Mouse (Mus musculus): Measurements from ENCODE around the gene Fitm2. TPM values are rescaled to one million over a fixed set of nuclear protein-coding genes. Genes with fewer than 3 reads are reported as not detected.
A peak's percentile ranks its signal among the peaks of the same experiment; 100 is the strongest.

Fitm2 gene
- polyA plus RNA-seq, 1 experiment, result 21.9 TPM

- no peak for DNase-seq
- H3K4me3 ChIP-seq (ENCODE audit: insufficient read depth, low read depth, low read length), result no peak overlapping the region
- no peaks in the 10 kb centered on the region for H3K36me3 ChIP-seq (ENCODE audit: control insufficient read depth, insufficient read depth, low read length)
- no peak overlapping the region for H3K27ac ChIP-seq (ENCODE audit: insufficient read depth, low read depth, low read length)
- 45% methylated on average over 27 of the region's 27 CpGs for WGBS
- TF ChIP-seq POLR2A (IDR thresholded peaks at IDR 0.05; ENCODE audit: low read depth, low read length) (no peak), CTCF (conservative IDR thresholded peaks at IDR 0.05; ENCODE audit: insufficient read depth, insufficient read length, low read depth, low read length) (no peak)
- no peaks in the 10 kb centered on the region for H3K4me1 ChIP-seq (ENCODE audit: control insufficient read depth, insufficient read depth, low read length)
- no peaks in the 10 kb centered on the region for H3K27me3 ChIP-seq (replicated peaks; ENCODE audit: control insufficient read depth, insufficient read depth, low read length)
Observed at GRCm38 (mm10) chr2:163458539-163459265, 13.7 kb downstream of the Fitm2 start.

GRCm38 (mm10) chr2:163453378-163453777, 19.1 kb downstream of the Fitm2 start:
- no peak overlapping the region for H3K4me3 ChIP-seq (ENCODE audit: insufficient read depth, low read depth, low read length)
- H3K36me3 ChIP-seq (ENCODE audit: control insufficient read depth, insufficient read depth, low read length), result no peaks in the 10 kb centered on the region
- 83% methylated on average over 13 of the region's 13 CpGs for WGBS
- no peaks in the 10 kb centered on the region for H3K4me1 ChIP-seq (ENCODE audit: control insufficient read depth, insufficient read depth, low read length)
- DNase-seq, result peak; percentile 24
- TF ChIP-seq CTCF (conservative IDR thresholded peaks at IDR 0.05; ENCODE audit: insufficient read depth, insufficient read length, low read depth, low read length) (no peak), POLR2A (IDR thresholded peaks at IDR 0.05; ENCODE audit: low read depth, low read length) (no peak)
- H3K27ac ChIP-seq (ENCODE audit: insufficient read depth, low read depth, low read length), result no peak overlapping the region
- H3K27me3 ChIP-seq (replicated peaks; ENCODE audit: control insufficient read depth, insufficient read depth, low read length), result no peaks in the 10 kb centered on the region

GRCm38 (mm10) chr2:163452738-163453137, 19.7 kb downstream of the Fitm2 start:
- Histone ChIP-seq H3K4me3 (ENCODE audit: insufficient read depth, low read depth, low read length) (no peak overlapping the region), H3K27ac (ENCODE audit: insufficient read depth, low read depth, low read length) (no peak overlapping the region), H3K4me1 (ENCODE audit: control insufficient read depth, insufficient read depth, low read length) (no peaks in the 10 kb centered on the region), H3K27me3 (replicated peaks; ENCODE audit: control insufficient read depth, insufficient read depth, low read length) (no peaks in the 10 kb centered on the region), H3K36me3 (ENCODE audit: control insufficient read depth, insufficient read depth, low read length) (no peaks in the 10 kb centered on the region)
- DNase-seq, result peak; percentile 9
- 83% methylated on average over 6 of the region's 6 CpGs for WGBS
- TF ChIP-seq POLR2A (IDR thresholded peaks at IDR 0.05; ENCODE audit: low read depth, low read length) (no peak), CTCF (conservative IDR thresholded peaks at IDR 0.05; ENCODE audit: insufficient read depth, insufficient read length, low read depth, low read length) (peak; percentile 39; the same call in 1 of the 2 replicates)

GRCm38 (mm10) chr2:163450668-163451295, 21.6 kb downstream of the Fitm2 start:
- WGBS, result 51% methylated on average over 6 of the region's 6 CpGs
- no peak for DNase-seq
- Histone ChIP-seq H3K27ac (ENCODE audit: insufficient read depth, low read depth, low read length) (no peak overlapping the region), H3K4me1 (ENCODE audit: control insufficient read depth, insufficient read depth, low read length) (no peaks in the 10 kb centered on the region), H3K4me3 (ENCODE audit: insufficient read depth, low read depth, low read length) (no peak overlapping the region), H3K36me3 (ENCODE audit: control insufficient read depth, insufficient read depth, low read length) (no peaks in the 10 kb centered on the region), H3K27me3 (replicated peaks; ENCODE audit: control insufficient read depth, insufficient read depth, low read length) (no peaks in the 10 kb centered on the region)
- no peak for TF ChIP-seq CTCF (conservative IDR thresholded peaks at IDR 0.05; ENCODE audit: insufficient read depth, insufficient read length, low read depth, low read length)
- no peak for TF ChIP-seq POLR2A (IDR thresholded peaks at IDR 0.05; ENCODE audit: low read depth, low read length)

GRCm38 (mm10) chr2:163449276-163449675, 23.2 kb downstream of the Fitm2 start:
- Histone ChIP-seq H3K27me3 (replicated peaks; ENCODE audit: control insufficient read depth, insufficient read depth, low read length) (no peaks in the 10 kb centered on the region), H3K4me1 (ENCODE audit: control insufficient read depth, insufficient read depth, low read length) (no peaks in the 10 kb centered on the region), H3K27ac (ENCODE audit: insufficient read depth, low read depth, low read length) (no peak overlapping the region), H3K4me3 (ENCODE audit: insufficient read depth, low read depth, low read length) (no peak overlapping the region), H3K36me3 (ENCODE audit: control insufficient read depth, insufficient read depth, low read length) (no peaks in the 10 kb centered on the region)
- WGBS, result 51% methylated on average over 3 of the region's 3 CpGs
- no peak for DNase-seq
- TF ChIP-seq POLR2A (IDR thresholded peaks at IDR 0.05; ENCODE audit: low read depth, low read length), result no peak
- no peak for TF ChIP-seq CTCF (conservative IDR thresholded peaks at IDR 0.05; ENCODE audit: insufficient read depth, insufficient read length, low read depth, low read length)

GRCm38 (mm10) chr2:163447375-163447774, 25.1 kb downstream of the Fitm2 start:
- no peak for DNase-seq
- H3K36me3 ChIP-seq (ENCODE audit: control insufficient read depth, insufficient read depth, low read length), result no peaks in the 10 kb centered on the region
- TF ChIP-seq POLR2A (IDR thresholded peaks at IDR 0.05; ENCODE audit: low read depth, low read length) (no peak), CTCF (conservative IDR thresholded peaks at IDR 0.05; ENCODE audit: insufficient read depth, insufficient read length, low read depth, low read length) (no peak)
- WGBS, result 78% methylated on average over 12 of the region's 12 CpGs
- H3K27ac ChIP-seq (ENCODE audit: insufficient read depth, low read depth, low read length), result no peak overlapping the region
- H3K27me3 ChIP-seq (replicated peaks; ENCODE audit: control insufficient read depth, insufficient read depth, low read length), result no peaks in the 10 kb centered on the region
- H3K4me1 ChIP-seq (ENCODE audit: control insufficient read depth, insufficient read depth, low read length), result no peaks in the 10 kb centered on the region
- no peak overlapping the region for H3K4me3 ChIP-seq (ENCODE audit: insufficient read depth, low read depth, low read length)

GRCm38 (mm10) chr2:163444017-163444416, 28.4 kb downstream of the Fitm2 start:
- no peaks in the 10 kb centered on the region for H3K4me1 ChIP-seq (ENCODE audit: control insufficient read depth, insufficient read depth, low read length)
- DNase-seq, result no peak
- 63% methylated on average over 7 of the region's 7 CpGs for WGBS
- TF ChIP-seq CTCF (conservative IDR thresholded peaks at IDR 0.05; ENCODE audit: insufficient read depth, insufficient read length, low read depth, low read length) (no peak), POLR2A (IDR thresholded peaks at IDR 0.05; ENCODE audit: low read depth, low read length) (no peak)
- no peak overlapping the region for H3K4me3 ChIP-seq (ENCODE audit: insufficient read depth, low read depth, low read length)
- no peaks in the 10 kb centered on the region for H3K36me3 ChIP-seq (ENCODE audit: control insufficient read depth, insufficient read depth, low read length)
- H3K27me3 ChIP-seq (replicated peaks; ENCODE audit: control insufficient read depth, insufficient read depth, low read length), result no peaks in the 10 kb centered on the region
- no peak overlapping the region for H3K27ac ChIP-seq (ENCODE audit: insufficient read depth, low read depth, low read length)

Measured in kidney, adult 2 months (tissue).